ENCODE assay signal across 8 mouse cellular contexts in genomic region chr1:182506229-182506986, GRCm38 (mm10). TPM values are rescaled to one million over a fixed set of nuclear protein-coding genes. Genes with fewer than 3 reads are reported as not detected.
DNase-seq lines count a peak whose midpoint lies in the region; ATAC-seq and TF ChIP-seq lines count a peak whose summit lies in the region.

No protein-coding gene starts in this region.

- DNase-seq in right cerebral cortex, adult 18-20 months, result peak; percentile 63
- no peak for DNase-seq in right cerebral cortex, postnatal 10 days (ENCODE audit: low spot score in 2 of 2)
- DNase-seq in brain, embryonic 14.5 days (ENCODE audit: low read depth), result no peak
- DNase-seq in heart, postnatal 14 days, result peak; percentile 74 to 75
- no peak for DNase-seq in liver, embryonic 13.5 days
- DNase-seq in right cerebral cortex, postnatal 14 days, result no peak
- DNase-seq in hindbrain, embryonic 10.5 days (ENCODE audit: low spot score), result no peak

- H3K4me3 ChIP-seq in liver, embryonic 13.5 days (replicated peaks), result no peak overlapping the region
- no peak overlapping the region for H3K4me3 ChIP-seq in stomach, embryonic 14.5 days (ENCODE audit: low read depth, low read length)
- H3K4me3 ChIP-seq in hindbrain, embryonic 10.5 days, result no peak overlapping the region

- peak; percentile 55 for ATAC-seq in liver, embryonic 13.5 days (ENCODE audit: low read depth)
- peak; percentile 75; the same call in 1 of the 2 replicates for ATAC-seq in stomach, embryonic 14.5 days (ENCODE audit: insufficient number of reproducible peaks, insufficient read depth, low FRiP score, low read depth)

- no peaks in the 10 kb centered on the region for H3K9me3 ChIP-seq in liver, embryonic 13.5 days (replicated peaks)
- H3K9me3 ChIP-seq in stomach, embryonic 14.5 days (ENCODE audit: control insufficient read depth, low read depth, low read length), result no peaks in the 10 kb centered on the region
- H3K9me3 ChIP-seq in hindbrain, embryonic 10.5 days, result no peaks in the 10 kb centered on the region

- TF ChIP-seq POLR2A in brain, embryonic 14.5 days (IDR thresholded peaks at IDR 0.05; ENCODE audit: borderline replicate concordance, extremely low read depth, insufficient read depth, insufficient read length, poor library complexity, severe bottlenecking), result no peak

- H3K36me3 ChIP-seq in liver, embryonic 13.5 days, result 0 out of 2 replicates have a peak, but pooled peaks cover 5% of the 10 kb centered on the region
- peaks cover 23% of the 10 kb centered on the region for H3K36me3 ChIP-seq in stomach, embryonic 14.5 days (ENCODE audit: control insufficient read depth, insufficient read depth, low read length)
- peaks cover 49% of the 10 kb centered on the region for H3K36me3 ChIP-seq in hindbrain, embryonic 10.5 days

- H3K27ac ChIP-seq in liver, embryonic 13.5 days, result peak overlapping the region; percentile 72
- peak overlapping the region; percentile 84 for H3K27ac ChIP-seq in stomach, embryonic 14.5 days (ENCODE audit: low read length)
- no peak overlapping the region for H3K27ac ChIP-seq in hindbrain, embryonic 10.5 days

- intact Hi-C loops in heart, postnatal 14 days (cut with DNase I), result no loop called here

- H3K4me1 ChIP-seq in liver, embryonic 13.5 days (replicated peaks), result peaks cover 45% of the 10 kb centered on the region
- peaks cover 29% of the 10 kb centered on the region for H3K4me1 ChIP-seq in stomach, embryonic 14.5 days (ENCODE audit: control insufficient read depth, insufficient read depth, low read length)
- peaks cover 25% of the 10 kb centered on the region for H3K4me1 ChIP-seq in hindbrain, embryonic 10.5 days (replicated peaks)

- H3K4me2 ChIP-seq in liver, embryonic 13.5 days, result no peak overlapping the region
- no peak overlapping the region for H3K4me2 ChIP-seq in stomach, embryonic 14.5 days (replicated peaks; ENCODE audit: low read depth, low read length)

- 0 out of 2 replicates have a peak, but pooled peaks have one; percentile 7 for TF ChIP-seq CTCF in brain, embryonic 14.5 days (IDR thresholded peaks at IDR 0.05; ENCODE audit: borderline replicate concordance, extremely low read depth, insufficient read depth, insufficient read length)

- no peak overlapping the region for H3K9ac ChIP-seq in liver, embryonic 13.5 days
- no peak overlapping the region for H3K9ac ChIP-seq in stomach, embryonic 14.5 days (replicated peaks; ENCODE audit: low read depth, low read length)

- H3K27me3 ChIP-seq in liver, embryonic 13.5 days, result no peaks in the 10 kb centered on the region
- no peaks in the 10 kb centered on the region for H3K27me3 ChIP-seq in stomach, embryonic 14.5 days (ENCODE audit: control insufficient read depth, insufficient read depth, low read length)
- H3K27me3 ChIP-seq in hindbrain, embryonic 10.5 days (ENCODE audit: insufficient read depth, poor library complexity, severe bottlenecking), result no peaks in the 10 kb centered on the region

- 17% methylated on average over 7 of the region's 7 CpGs for WGBS in liver, embryonic 13.5 days (ENCODE audit: insufficient replicate concordance)
- 32% methylated on average over 7 of the region's 7 CpGs for WGBS in stomach, embryonic 14.5 days
- WGBS in hindbrain, embryonic 10.5 days, result 71% methylated on average over 7 of the region's 7 CpGs

RNA-seq across cellular contexts. Expression of gene Capn2, which starts 11.0 kb away (rescaled TPM):
- 39.5 and 56.5 TPM in 2 replicates for polyA plus RNA-seq in brain, embryonic 14.5 days (2012; rRNA removed)
- total RNA-seq in heart, postnatal 14 days (2021), result 10 to 100 TPM; 69.8 to 72.5 TPM
- polyA plus RNA-seq in liver, embryonic 13.5 days (2015; fragmentation: Nextera tagmentation; extraction: Ambion mirVana), result 22.2 and 25.2 TPM in 2 replicates
- polyA plus RNA-seq in stomach, embryonic 14.5 days (2014; fragmentation: Nextera tagmentation; extraction: Ambion mirVana), result 89.2 and 96.4 TPM in 2 replicates
- polyA plus RNA-seq in hindbrain, embryonic 10.5 days (2016; fragmentation: Nextera tagmentation; extraction: Ambion mirVana), result 91.3 and 105 TPM in 2 replicates

RNA-seq across cellular contexts. Expression of gene Capn8, which starts 58.4 kb away (rescaled TPM):
- polyA plus RNA-seq in brain, embryonic 14.5 days (2012; rRNA removed), result 0.11 and 0.13 TPM in 2 replicates
- total RNA-seq in heart, postnatal 14 days (2021), result not detected
- not detected in 2 replicates for polyA plus RNA-seq in liver, embryonic 13.5 days (2015; fragmentation: Nextera tagmentation; extraction: Ambion mirVana)
- 1.1 and 1.5 TPM in 2 replicates for polyA plus RNA-seq in stomach, embryonic 14.5 days (2014; fragmentation: Nextera tagmentation; extraction: Ambion mirVana)
- polyA plus RNA-seq in hindbrain, embryonic 10.5 days (2016; fragmentation: Nextera tagmentation; extraction: Ambion mirVana), result 0.08 TPM in 1 of 2 replicates, not detected in the other

Comparison
In these comparisons a context has a peak if more than half of its experiments do, and no peak if none do; other contexts are left out.
1. DNase-seq: peak in right cerebral cortex, adult 18-20 months (single experiment) and heart, postnatal 14 days (2 of 2); none in right cerebral cortex, postnatal 10 days (0 of 2), brain, embryonic 14.5 days (single experiment), liver, embryonic 13.5 days (single experiment), right cerebral cortex, postnatal 14 days (single experiment) and hindbrain, embryonic 10.5 days (single experiment).